Mouse (Mus musculus) embryonic facial prominence, embryonic 15.5 days (tissue): ENCODE measurements around the gene Mybpc2. TPM values are rescaled to one million over a fixed set of nuclear protein-coding genes. Genes with fewer than 3 reads are reported as not detected.

Source experiments
- ATAC-seq: fragments of 200-750 bp; cut with Nextera tagmentation; 2 replicates; pipeline ENCODE4 v1.8.0; 2017; ENCODE audit warnings: low read depth, moderate TSS enrichment; ENCODE audit not compliant: insufficient number of reproducible peaks, low FRiP score, low TSS enrichment
- H3K27ac ChIP-seq: fragments of 300-500 bp; sonication (generic); replicated peaks from 2 replicates; pipeline ENCODE4 v1.5.1; 2015; ENCODE audit warnings: mild to moderate bottlenecking, inconsistent platforms
- H3K27me3 ChIP-seq: fragments of 300-500 bp; sonication (generic); 2 replicates; pipeline ENCODE4 v1.6.1; 2015; ENCODE audit warnings: inconsistent platforms
- H3K36me3 ChIP-seq: fragments of 300-500 bp; sonication (generic); 2 replicates; pipeline ENCODE4 v1.6.1; 2015; ENCODE audit warnings: mild to moderate bottlenecking, inconsistent platforms
- H3K4me1 ChIP-seq: fragments of 300-500 bp; sonication (generic); 2 replicates; pipeline ENCODE4 v1.6.1; 2015; ENCODE audit warnings: inconsistent platforms
- H3K4me2 ChIP-seq: fragments of 300-500 bp; sonication (generic); replicated peaks from 2 replicates; pipeline ENCODE4 v1.6.1; 2015; ENCODE audit warnings: mild to moderate bottlenecking, inconsistent platforms
- H3K4me3 ChIP-seq: fragments of 300-500 bp; sonication (generic); replicated peaks from 2 replicates; pipeline ENCODE4 v1.5.1; 2015; ENCODE audit warnings: mild to moderate bottlenecking, inconsistent platforms
- H3K9ac ChIP-seq: fragments of 300-500 bp; sonication (generic); 2 replicates; pipeline ENCODE4 v1.6.1; 2015; ENCODE audit warnings: inconsistent platforms
- H3K9me3 ChIP-seq: fragments of 300-500 bp; sonication (generic); replicated peaks from 2 replicates; pipeline ENCODE4 v1.6.1; 2016; ENCODE audit warnings: inconsistent platforms
- WGBS: fragments of 180-500 bp; shearing (Covaris S2); methylation state at CpG from one replicate; pipeline ENCODE4 v1.1.7; 2015; 5-methylcytosine and 5-hydroxymethylcytosine counted together
- polyA plus RNA-seq: library from polyadenylated mRNA; unstranded; fragments of >200 nt; fragmentation: Nextera tagmentation; extraction: Ambion mirVana; gene quantifications from 2 replicates; pipeline ENCODE4 v1.2.1, GENCODE M21; 2015

Mybpc2 gene
- polyA plus RNA-seq, 1 experiment from 2014 or later, result 0.81 TPM

- no peak overlapping the region for H3K4me3 ChIP-seq
- no peak overlapping the region for H3K4me2 ChIP-seq
- 60% methylated on average over 3 of the region's 3 CpGs for WGBS
- H3K9me3 ChIP-seq, result no peaks in the 10 kb centered on the region
- no peaks in the 10 kb centered on the region for H3K36me3 ChIP-seq
- H3K27ac ChIP-seq, result no peak overlapping the region
- no peak for ATAC-seq
- H3K4me1 ChIP-seq, result peaks cover 16% of the 10 kb centered on the region
- H3K27me3 ChIP-seq, result peaks cover 46% of the 10 kb centered on the region
- no peak overlapping the region for H3K9ac ChIP-seq
Observed at GRCm38 (mm10) chr7:44520990-44521389, 3.5 kb downstream of the Mybpc2 start.

DNA sequence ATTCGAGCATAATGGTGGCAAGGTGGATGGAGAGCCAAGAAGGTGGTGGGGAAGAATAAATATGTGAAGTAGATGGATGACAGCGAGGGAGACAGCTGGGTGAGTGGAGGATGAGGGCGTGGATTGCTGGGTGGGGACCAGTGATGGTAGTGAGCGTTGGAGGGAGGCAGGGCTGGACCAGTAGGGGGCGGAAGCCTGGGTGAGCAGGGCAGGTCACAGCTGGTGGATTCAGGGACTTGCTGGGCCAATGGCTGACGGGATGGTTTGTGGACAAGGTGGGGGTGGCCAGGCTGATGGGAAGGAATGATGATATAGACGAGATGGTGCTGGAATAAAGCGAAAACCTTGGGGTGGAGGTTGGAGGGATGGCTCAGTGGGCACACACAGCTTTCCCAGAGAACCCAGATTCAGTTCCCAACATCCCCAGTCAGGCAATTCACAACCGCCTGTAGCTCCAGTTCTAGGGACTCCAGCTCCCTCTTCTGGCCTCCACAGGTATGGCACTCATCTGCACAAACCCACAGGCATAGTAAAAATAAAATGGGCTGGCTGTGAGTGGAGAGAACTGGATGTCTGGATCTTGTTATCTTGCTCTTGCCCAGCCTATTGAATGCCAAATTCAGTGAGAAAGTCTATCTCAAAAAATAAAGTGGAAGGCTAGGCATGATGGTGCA lies 5.1 kb downstream of the Mybpc2 start:
- peaks cover 36% of the 10 kb centered on the region for H3K27me3 ChIP-seq
- no peak overlapping the region for H3K9ac ChIP-seq
- no peak overlapping the region for H3K27ac ChIP-seq
- 64% methylated on average over 9 of the region's 9 CpGs for WGBS
- no peaks in the 10 kb centered on the region for H3K36me3 ChIP-seq
- peaks cover 5% of the 10 kb centered on the region for H3K4me1 ChIP-seq
- no peaks in the 10 kb centered on the region for H3K9me3 ChIP-seq
- ATAC-seq, result no peak
- H3K4me3 ChIP-seq, result no peak overlapping the region
- no peak overlapping the region for H3K4me2 ChIP-seq

DNA sequence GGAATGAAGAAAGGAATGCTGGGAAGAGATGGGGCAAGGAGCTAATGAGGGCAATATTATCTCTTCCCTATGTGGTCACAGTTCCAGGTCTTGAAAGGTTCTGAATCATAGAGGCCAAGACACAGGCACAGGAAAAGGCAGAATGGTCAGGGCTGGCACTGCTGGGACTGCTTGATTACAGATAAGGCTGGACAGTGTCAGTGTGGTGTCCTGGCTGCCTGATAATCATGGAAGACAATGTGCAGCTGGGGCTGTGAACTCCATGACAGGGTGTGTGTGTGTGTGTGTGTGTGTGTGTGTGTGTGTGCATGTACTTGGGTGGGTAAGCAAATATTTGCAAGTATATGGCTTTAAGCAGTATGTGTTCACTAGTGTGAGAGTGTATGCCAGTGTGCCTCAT lies 17.0 kb downstream of the Mybpc2 start:
- ATAC-seq, result no peak
- H3K4me1 ChIP-seq, result no peaks in the 10 kb centered on the region
- H3K4me2 ChIP-seq, result no peak overlapping the region
- no peaks in the 10 kb centered on the region for H3K9me3 ChIP-seq
- no peak overlapping the region for H3K9ac ChIP-seq
- no peaks in the 10 kb centered on the region for H3K36me3 ChIP-seq
- peaks cover 7% of the 10 kb centered on the region; the same call in 1 of the 2 replicates for H3K27me3 ChIP-seq
- H3K27ac ChIP-seq, result no peak overlapping the region
- no peak overlapping the region for H3K4me3 ChIP-seq

- Histone ChIP-seq H3K4me3 (no peak overlapping the region), H3K9me3 (no peaks in the 10 kb centered on the region), H3K27me3 (no peaks in the 10 kb centered on the region; the same call in 1 of the 2 replicates), H3K9ac (no peak overlapping the region), H3K4me1 (peaks cover 7% of the 10 kb centered on the region; the same call in 1 of the 2 replicates), H3K4me2 (no peak overlapping the region), H3K27ac (no peak overlapping the region), H3K36me3 (no peaks in the 10 kb centered on the region)
- 33% methylated on average over 5 of the region's 5 CpGs for WGBS
- ATAC-seq, result no peak
Observed at GRCm38 (mm10) chr7:44501563-44502115, 22.8 kb downstream of the Mybpc2 start.

GRCm38 (mm10) chr7:44500046-44500445 lies 24.4 kb downstream of the Mybpc2 start:
- Histone ChIP-seq H3K27me3 (no peaks in the 10 kb centered on the region; the same call in 1 of the 2 replicates), H3K36me3 (no peaks in the 10 kb centered on the region), H3K27ac (no peak overlapping the region), H3K4me3 (no peak overlapping the region), H3K9me3 (no peaks in the 10 kb centered on the region), H3K4me2 (no peak overlapping the region), H3K9ac (no peak overlapping the region), H3K4me1 (peaks cover 16% of the 10 kb centered on the region)
- ATAC-seq, result no peak
- 57% methylated on average over 17 of the region's 20 CpGs for WGBS

- H3K4me3 ChIP-seq, result no peak overlapping the region
- H3K9ac ChIP-seq, result no peak overlapping the region
- no peak overlapping the region for H3K27ac ChIP-seq
- H3K4me1 ChIP-seq, result peaks cover 22% of the 10 kb centered on the region
- ATAC-seq, result no peak
- no peaks in the 10 kb centered on the region; the same call in 1 of the 2 replicates for H3K27me3 ChIP-seq
- WGBS, result 74% methylated on average over 1 of the region's 1 CpGs
- peaks cover 5% of the 10 kb centered on the region; the same call in 1 of the 2 replicates for H3K36me3 ChIP-seq
- no peaks in the 10 kb centered on the region for H3K9me3 ChIP-seq
- H3K4me2 ChIP-seq, result no peak overlapping the region
Observed at GRCm38 (mm10) chr7:44498922-44499321, 25.5 kb downstream of the Mybpc2 start.

GRCm38 (mm10) chr7:44497361-44498055 lies 26.9 kb downstream of the Mybpc2 start:
- peak overlapping the region; percentile 95 for H3K4me2 ChIP-seq
- 79% methylated on average over 10 of the region's 10 CpGs for WGBS
- peaks cover 22% of the 10 kb centered on the region for H3K4me1 ChIP-seq
- H3K36me3 ChIP-seq, result peaks cover 17% of the 10 kb centered on the region; the same call in 1 of the 2 replicates
- H3K9ac ChIP-seq, result peak overlapping the region; percentile 70; the same call in 1 of the 2 replicates
- H3K4me3 ChIP-seq, result peak overlapping the region; percentile 86
- ATAC-seq, result no peak
- H3K27ac ChIP-seq, result no peak overlapping the region
- H3K27me3 ChIP-seq, result no peaks in the 10 kb centered on the region; the same call in 1 of the 2 replicates
- no peaks in the 10 kb centered on the region for H3K9me3 ChIP-seq

DNA sequence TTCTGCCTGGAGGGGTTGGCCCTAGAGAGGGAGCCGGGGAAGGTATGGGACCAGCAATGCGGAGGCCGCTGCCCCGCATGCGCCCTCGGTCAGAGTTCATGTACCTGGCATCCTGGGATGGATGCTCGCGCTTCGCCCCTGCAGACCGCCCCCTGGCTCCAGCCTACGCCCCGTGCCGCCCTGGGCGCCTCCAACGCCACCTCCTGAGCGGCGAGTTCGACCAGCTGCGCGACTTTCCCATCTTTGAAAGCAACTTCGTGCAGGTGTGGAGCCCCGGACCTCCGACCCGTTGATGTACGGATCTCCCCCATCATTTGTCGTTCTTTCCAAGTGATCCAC lies 27.7 kb downstream of the Mybpc2 start:
- WGBS, result under 1% methylated on average over 26 of the region's 26 CpGs
- H3K36me3 ChIP-seq, result peaks cover 25% of the 10 kb centered on the region
- H3K9me3 ChIP-seq, result no peaks in the 10 kb centered on the region
- peak overlapping the region; percentile 86 for H3K4me3 ChIP-seq
- peak overlapping the region; percentile 70 for H3K9ac ChIP-seq
- H3K4me1 ChIP-seq, result peaks cover 22% of the 10 kb centered on the region
- H3K4me2 ChIP-seq, result peak overlapping the region; percentile 95
- no peaks in the 10 kb centered on the region; the same call in 1 of the 2 replicates for H3K27me3 ChIP-seq
- no peak for ATAC-seq
- H3K27ac ChIP-seq, result peak overlapping the region; percentile 95

DNA sequence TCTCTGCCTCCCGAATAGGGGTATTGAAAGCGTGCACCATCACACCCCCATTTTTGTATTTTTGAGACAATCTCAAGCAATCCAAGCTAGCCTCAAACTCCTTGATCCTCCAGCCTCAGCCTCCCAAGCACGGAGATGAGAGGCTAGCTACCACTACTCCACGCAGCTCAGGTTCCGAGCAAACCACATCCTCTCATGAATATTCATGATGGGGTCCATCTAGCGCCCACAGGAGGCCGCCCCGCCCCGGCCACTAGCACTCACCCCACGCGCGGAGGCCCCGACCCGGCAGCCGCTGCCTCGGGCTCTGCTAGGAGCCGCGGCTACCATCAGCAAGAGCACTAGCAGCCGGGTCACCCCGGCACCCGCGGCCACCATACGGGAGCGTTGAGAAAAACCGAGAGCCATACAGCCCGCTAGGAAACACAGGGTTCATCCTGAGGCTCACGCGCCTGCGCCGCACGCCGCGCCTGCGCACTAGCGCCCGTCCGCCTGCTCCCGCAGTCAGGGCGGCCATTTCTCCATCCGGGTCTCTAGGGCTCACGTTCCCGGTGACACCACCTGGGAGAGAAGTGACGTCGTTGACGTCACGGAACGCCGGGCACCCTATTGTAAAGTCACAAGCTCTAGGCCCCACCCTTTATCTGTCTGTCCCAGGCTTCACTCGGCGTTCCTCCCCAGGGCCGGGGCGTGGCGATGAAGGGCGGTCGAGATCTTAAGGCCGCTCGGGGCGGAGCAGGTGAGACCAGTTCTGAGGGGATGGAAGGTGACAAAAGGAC lies 28.3 kb downstream of the Mybpc2 start, which contains the start of the genes Emc10 and Fam71e1:
Gene Emc10, minus strand, starts transcription at position 538 of the 779 bp plus-strand sequence.
Gene Fam71e1, plus strand, starts transcription at position 590 of the 779 bp plus-strand sequence.
- Histone ChIP-seq H3K27ac (peak within 1 kb of the TSS; percentile 95), H3K4me3 (peak within 1 kb of the TSS; percentile 86), H3K27me3 (no peaks in the 10 kb centered on the region; the same call in 1 of the 2 replicates), H3K4me2 (peak within 1 kb of the TSS; percentile 95), H3K9me3 (no peaks in the 10 kb centered on the region), H3K36me3 (peaks cover 30% of the 10 kb centered on the region), H3K9ac (peak within 1 kb of the TSS; percentile 90), H3K4me1 (peaks cover 22% of the 10 kb centered on the region)
- under 1% methylated on average over 58 of the region's 58 CpGs for WGBS
- ATAC-seq, result peak; percentile 94

DNA sequence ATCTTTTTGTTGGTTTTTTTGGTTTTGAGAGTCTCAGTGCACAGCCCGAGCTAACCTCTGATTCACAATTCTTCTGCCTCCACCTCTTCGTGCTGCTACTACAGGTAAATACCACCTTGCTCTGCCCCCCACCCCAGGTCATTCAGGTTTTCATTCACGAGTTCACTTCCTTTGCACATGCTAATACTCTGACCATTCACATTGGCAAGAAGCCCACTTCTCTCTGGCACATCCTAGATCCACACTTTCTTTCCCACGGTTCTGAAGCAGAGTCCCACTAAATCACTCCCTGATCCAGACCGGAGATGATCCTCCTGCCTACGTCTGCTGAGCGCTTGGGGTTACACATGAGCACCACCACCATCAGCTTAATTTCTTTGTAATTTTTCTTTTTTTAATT lies 29.4 kb downstream of the Mybpc2 start:
- H3K9ac ChIP-seq, result no peak overlapping the region
- no peaks in the 10 kb centered on the region; the same call in 1 of the 2 replicates for H3K27me3 ChIP-seq
- peaks cover 41% of the 10 kb centered on the region for H3K36me3 ChIP-seq
- no peak for ATAC-seq
- H3K27ac ChIP-seq, result no peak overlapping the region
- H3K4me1 ChIP-seq, result peaks cover 22% of the 10 kb centered on the region
- H3K9me3 ChIP-seq, result no peaks in the 10 kb centered on the region
- WGBS, result 81% methylated on average over 7 of the region's 7 CpGs
- peak overlapping the region; percentile 95 for H3K4me2 ChIP-seq
- H3K4me3 ChIP-seq, result peak overlapping the region; percentile 86

DNA sequence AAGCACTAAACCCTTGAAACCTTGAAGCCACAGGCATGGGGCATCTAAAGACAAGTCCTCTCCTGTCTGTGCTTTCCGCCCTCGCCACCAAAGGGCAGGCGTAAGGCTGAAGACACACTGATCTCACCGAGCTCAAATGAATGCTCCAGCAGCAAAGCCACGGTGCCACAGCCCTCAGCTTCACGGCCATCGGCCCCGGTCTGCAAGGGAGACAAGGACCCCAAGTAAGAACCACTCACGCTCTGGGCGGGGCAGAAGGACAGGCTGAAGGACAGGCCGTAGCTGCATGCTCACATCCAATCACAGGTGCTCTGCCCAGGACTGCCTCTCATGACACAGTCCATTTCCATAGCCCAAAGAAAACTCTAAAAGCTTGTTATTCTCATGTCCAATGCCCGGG lies 29.8 kb downstream of the Mybpc2 start:
- Histone ChIP-seq H3K4me2 (no peak overlapping the region), H3K4me1 (peaks cover 22% of the 10 kb centered on the region), H3K4me3 (no peak overlapping the region), H3K9me3 (no peaks in the 10 kb centered on the region), H3K36me3 (peaks cover 43% of the 10 kb centered on the region), H3K9ac (no peak overlapping the region), H3K27me3 (no peaks in the 10 kb centered on the region; the same call in 1 of the 2 replicates), H3K27ac (no peak overlapping the region)
- ATAC-seq, result no peak
- 90% methylated on average over 12 of the region's 12 CpGs for WGBS
